Mouse (Mus musculus) adrenal gland, adult 8-10 months (tissue): ENCODE measurements at regions not wholly inside any gene's neighbourhood (a gene's known extent, or its start where the extent isn't known, plus 50 kb on each side); places are given as distances from the start of the nearest gene placed in this dataset.
"Not testable (repeated sequence)": the region's sequence is repeated elsewhere in the genome, so short reads cannot be mapped to it uniquely, and the experiment has no call there.

Experiments used
- DNase-seq: peaks from one replicate; pipeline ENCODE4 v3.0.0; 2022

- DNase-seq = peak; percentile 56
Measured at GRCm38 (mm10) chr14:73453164-73453563, 56.7 kb upstream of the Med4 start.

- DNase-seq = no peak
Measured at GRCm38 (mm10) chr14:73452321-73453082, 57.3 kb upstream of the Med4 start.

- no peak for DNase-seq
Measured at GRCm38 (mm10) chr14:73451291-73452045, 58.4 kb upstream of the Med4 start.

GRCm38 (mm10) chr14:73449901-73450495 is 59.8 kb upstream of the Med4 start:
- DNase-seq = no peak

- DNase-seq = no peak
Measured at GRCm38 (mm10) chr14:73449111-73449510, 60.7 kb upstream of the Med4 start.

- DNase-seq = no peak
Measured at GRCm38 (mm10) chr14:73445508-73446256, 60.6 kb upstream of the Itm2b start.

GRCm38 (mm10) chr14:73444733-73445132 is 59.6 kb upstream of the Itm2b start:
- no peak for DNase-seq

- DNase-seq = no peak
Measured at GRCm38 (mm10) chr14:73441951-73442716, 57.0 kb upstream of the Itm2b start.

- not testable (repeated sequence) for DNase-seq
Measured at GRCm38 (mm10) chr14:73441206-73441950, 56.3 kb upstream of the Itm2b start.

GRCm38 (mm10) chr14:73439802-73440309 is 54.8 kb upstream of the Itm2b start:
- DNase-seq = no peak

- no peak for DNase-seq
Measured at GRCm38 (mm10) chr14:73435839-73436238, 50.8 kb upstream of the Itm2b start.
